Mouse (Mus musculus): Measurements from ENCODE around the gene Syndig1.

DNA sequence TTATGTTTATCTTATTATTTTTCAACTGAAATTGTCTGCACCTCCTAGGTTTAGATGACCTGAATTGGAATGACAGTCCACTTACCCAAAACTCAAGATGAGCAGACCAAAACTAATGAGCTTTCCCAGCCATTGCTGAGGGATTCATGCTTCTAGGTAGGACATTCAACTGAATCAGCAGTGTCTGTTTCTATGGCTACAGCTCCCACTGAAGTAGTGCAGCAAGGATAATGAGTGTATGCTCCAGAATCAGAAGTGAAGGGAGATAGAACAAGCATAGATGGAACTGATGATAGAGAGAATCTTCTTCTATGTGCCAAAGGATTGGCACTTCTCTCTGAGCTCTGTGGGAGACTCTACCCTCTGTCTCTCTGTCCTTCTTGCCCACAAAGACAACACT lies 158.6 kb downstream of the Syndig1 start:
- TF ChIP-seq CTCF (IDR thresholded peaks at IDR 0.05; ENCODE audit: control insufficient read depth, insufficient read depth, insufficient replicate concordance, low read depth, low read length) = no peak
- no peak for TF ChIP-seq POLR2A (IDR thresholded peaks at IDR 0.05; ENCODE audit: control insufficient read depth, low read depth, low read length)

Measured in testis, adult 2 months (tissue).